Mouse (Mus musculus) MEL (cell line): ENCODE measurements around the gene Otud7b.

ENCODE experiments used
- CHD2 ChIP-seq: IDR thresholded peaks from 2 replicates; pipeline ENCODE4 v1.6.1; 2011; ENCODE audit warnings: low read length, improper control_type of control experiment
- CTCF ChIP-seq, 3 experiments: IDR thresholded peaks in 2 of 3; conservative IDR thresholded peaks in 1 of 3; 2 replicates each; pipeline ENCODE4 v1.5.1; 2011 to 2012; ENCODE audit warnings: low read length in 3 of 3, low read depth in 2 of 3, mild to moderate bottlenecking in 2 of 3, improper control_type of control experiment in 1 of 3, inconsistent platforms in 1 of 3, mixed read lengths in 1 of 3, moderate library complexity in 1 of 3; ENCODE audit not compliant: control insufficient read depth in 1 of 3, insufficient read depth in 1 of 3, poor library complexity in 1 of 3, severe bottlenecking in 1 of 3
- EP300 ChIP-seq, 2 experiments: IDR thresholded peaks; 2 replicates each; pipeline ENCODE4 v1.6.1; 2011; ENCODE audit warnings: improper control_type of control experiment in 2 of 2, low read length in 2 of 2, low read depth in 1 of 2, mild to moderate bottlenecking in 1 of 2
- JUND ChIP-seq: IDR thresholded peaks from 2 replicates; pipeline ENCODE4 v1.6.1; 2011; ENCODE audit warnings: low read depth, mild to moderate bottlenecking, improper control_type of control experiment, low read length
- RCOR1 ChIP-seq: IDR thresholded peaks from 2 replicates; pipeline ENCODE4 v1.6.1; 2012; ENCODE audit warnings: low read depth, mild to moderate bottlenecking, inconsistent platforms, low read length, improper control_type of control experiment
- TBP ChIP-seq: IDR thresholded peaks from 2 replicates; pipeline ENCODE4 v1.8.0; 2011; ENCODE audit warnings: low read depth, low read length, improper control_type of control experiment

- TF ChIP-seq JUND (no peak), CHD2 (no peak), CTCF (IDR thresholded peaks at IDR 0.05 in 2 of 3, conservative IDR thresholded peaks at IDR 0.05 in 1 of 3; ENCODE audit: control insufficient read depth in 1 of 3, insufficient read depth in 1 of 3, low read depth in 2 of 3, low read length in 3 of 3, poor library complexity in 1 of 3, severe bottlenecking in 1 of 3) (no peak), RCOR1 (no peak), TBP (no peak), EP300 (IDR thresholded peaks at IDR 0.05; ENCODE audit: low read depth in 1 of 2, low read length in 2 of 2) (no peak)
Observed at GRCm38 (mm10) chr3:96060146-96060545, 44.2 kb upstream of the Otud7b start.
